Mouse (Mus musculus) telencephalon, adult 2 months (tissue): ENCODE measurements around the gene Usp32.

Experiments
- DNase-seq: peaks from one replicate; pipeline ENCODE4 v3.0.0-alpha.2; 2011; ENCODE audit warnings: low read depth, low spot score

Usp32 gene

DNA sequence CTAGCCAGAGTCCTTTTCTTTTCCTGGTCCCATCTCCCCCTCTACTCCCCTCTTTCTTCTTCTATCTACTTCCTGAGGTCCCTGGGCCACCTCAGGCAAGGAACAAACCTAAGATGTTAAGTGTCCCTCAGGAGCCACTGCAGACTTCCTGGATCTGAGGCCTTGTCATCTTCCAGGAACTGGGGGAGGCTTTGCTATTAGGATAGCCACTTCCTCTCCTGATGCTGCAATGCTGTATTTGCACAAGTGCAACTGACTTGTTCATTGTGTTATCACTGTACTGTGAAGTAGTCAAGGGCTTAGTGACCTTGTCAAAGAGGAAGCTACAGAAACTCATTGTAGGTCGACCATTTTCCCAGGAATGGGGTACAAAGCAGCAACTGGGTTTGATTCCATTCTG, 160.6 kb downstream of the Usp32 start:
- no peak for DNase-seq

DNA sequence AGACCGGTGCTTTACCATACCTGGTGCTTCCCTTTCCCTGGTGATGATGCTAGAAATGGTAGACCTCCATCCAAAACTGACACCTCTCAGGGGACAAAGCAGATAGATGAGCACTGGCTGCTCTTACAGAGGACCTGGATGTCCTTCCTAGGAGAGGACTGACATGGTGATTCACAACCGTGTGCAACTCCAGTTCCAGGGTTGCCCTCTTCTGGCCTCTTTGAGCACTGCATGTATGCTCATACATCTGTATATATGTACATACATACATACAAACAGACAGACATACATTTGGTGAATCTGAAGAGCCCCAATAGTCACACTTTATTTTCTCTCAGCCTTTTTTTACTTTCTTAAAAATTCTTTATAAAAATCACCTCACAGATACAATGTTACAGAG, 161.8 kb downstream of the Usp32 start:
- no peak for DNase-seq

DNA sequence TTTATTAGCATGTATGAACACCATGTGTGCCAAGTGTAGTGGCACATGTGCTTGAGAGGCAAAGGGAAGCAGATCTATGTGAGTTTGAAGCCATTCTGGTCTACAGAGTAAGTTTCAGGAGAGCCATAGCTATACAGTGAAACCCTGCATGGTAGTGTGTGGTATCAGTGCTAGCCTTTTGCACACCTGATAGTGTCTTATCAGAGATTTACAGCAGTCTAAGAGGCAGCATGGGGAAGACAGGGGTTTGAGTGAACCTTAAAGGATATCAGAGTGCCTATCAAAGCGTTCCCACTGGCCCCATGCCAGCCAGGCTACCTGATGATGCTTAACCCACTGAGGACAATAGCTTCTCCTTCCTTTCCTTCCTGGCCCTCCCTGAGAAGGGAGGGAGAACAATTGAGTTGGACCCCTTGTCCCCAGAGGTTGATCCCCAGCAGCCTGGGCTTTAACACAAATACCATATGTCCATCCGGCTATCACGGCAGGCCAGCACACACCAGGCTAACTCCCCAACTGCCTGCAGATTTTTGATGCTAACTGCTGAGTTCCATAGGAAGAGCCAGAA, 162.5 kb downstream of the Usp32 start:
- DNase-seq, result no peak

DNA sequence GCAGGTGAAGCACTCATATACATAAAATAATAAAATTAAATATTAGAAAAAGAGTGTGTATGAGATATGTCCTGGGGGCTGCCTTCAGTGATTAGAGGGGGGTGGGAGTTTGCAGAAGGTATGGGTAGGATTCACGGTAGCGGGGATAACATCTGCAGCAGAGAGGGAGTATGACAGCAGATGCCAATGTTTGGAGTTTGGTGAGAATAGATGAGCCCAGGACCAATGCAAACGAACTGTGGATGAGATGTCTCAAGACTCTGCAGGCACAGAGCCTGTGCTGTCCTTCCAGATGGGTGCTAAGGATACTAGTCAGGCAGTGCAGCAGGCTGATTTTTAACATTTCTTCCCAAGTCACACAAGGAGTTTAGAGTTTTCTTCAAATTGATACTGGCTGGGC, 163.3 kb downstream of the Usp32 start:
- no peak for DNase-seq

DNA sequence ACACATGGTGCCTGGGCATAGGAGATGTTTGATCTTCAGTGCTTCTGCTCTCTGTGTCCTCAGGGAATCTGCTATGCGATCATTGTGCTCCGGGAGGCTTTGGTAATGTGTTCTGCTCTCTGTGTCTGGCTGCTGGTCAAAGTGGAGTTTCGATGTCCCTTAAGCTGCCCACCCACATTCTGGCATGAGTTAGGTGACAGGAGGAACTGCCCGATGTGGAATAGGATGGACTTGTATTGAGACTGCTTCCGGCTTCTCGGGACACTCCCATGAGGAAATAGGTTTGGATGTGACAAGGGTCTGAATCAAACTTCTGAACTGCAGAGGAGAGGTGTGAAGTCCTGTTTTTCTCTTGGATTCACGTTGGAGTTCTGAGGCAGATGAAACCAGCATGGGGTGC, 165.4 kb downstream of the Usp32 start:
- DNase-seq, result no peak

DNA sequence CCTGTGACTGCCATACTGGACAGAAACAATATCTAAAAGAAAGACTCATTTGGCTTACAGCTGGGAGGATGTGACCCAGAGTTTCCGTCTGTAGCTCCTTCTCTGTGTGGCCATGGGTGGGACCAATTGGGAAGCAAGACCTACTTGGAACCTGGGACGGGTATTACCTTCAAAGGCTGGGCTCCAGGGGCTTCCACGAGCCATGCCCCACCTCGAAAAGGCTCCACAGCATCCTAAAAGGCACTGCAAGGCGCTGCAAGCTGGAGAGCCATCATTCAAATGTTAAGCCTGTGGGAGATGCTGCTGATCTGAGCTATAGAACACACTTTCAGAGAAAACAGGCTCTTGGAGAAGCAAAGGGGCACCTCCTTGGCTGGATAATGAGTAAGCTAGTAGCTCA, 166.3 kb downstream of the Usp32 start:
- DNase-seq, result no peak

DNA sequence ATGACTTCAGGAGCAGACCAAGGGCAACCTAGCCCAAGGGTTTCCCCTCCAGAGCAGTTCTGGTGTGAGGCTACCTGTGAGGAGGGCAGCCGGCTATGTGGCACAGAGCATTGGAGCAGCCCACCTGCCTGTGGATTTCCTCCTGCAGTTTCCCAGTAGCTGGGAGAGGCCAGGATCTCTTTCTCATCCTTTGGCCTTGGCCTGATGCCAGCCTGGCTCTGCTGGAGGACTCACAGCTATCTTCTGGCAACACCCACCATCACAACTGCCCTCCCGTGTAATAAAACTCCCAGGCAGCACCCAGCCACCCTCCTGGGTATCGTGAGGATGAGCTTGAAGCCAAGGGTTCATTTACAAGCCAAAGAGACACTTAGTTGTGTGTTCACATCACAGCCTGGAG, 167.9 kb downstream of the Usp32 start:
- no peak for DNase-seq

DNA sequence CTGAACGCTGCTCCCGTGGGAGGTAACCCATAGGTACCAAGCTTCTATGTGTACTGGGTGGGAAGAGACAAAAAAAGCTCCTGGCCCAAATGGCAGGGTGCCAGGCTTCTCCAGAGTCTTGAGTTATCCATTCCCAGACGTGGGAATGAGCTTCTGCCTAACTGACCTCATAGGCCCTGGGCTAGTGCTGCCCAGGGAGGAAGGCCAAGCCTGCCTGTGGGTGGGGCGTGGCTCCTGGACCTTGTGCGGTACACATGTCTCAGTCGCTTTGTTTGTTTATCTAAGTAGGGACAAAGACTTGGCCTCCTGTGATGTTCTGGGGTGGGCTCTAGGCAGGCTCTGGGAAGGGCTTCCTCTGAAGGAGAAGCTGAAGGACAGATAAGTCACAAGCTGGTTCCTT, 171.2 kb downstream of the Usp32 start:
- DNase-seq, result no peak

DNA sequence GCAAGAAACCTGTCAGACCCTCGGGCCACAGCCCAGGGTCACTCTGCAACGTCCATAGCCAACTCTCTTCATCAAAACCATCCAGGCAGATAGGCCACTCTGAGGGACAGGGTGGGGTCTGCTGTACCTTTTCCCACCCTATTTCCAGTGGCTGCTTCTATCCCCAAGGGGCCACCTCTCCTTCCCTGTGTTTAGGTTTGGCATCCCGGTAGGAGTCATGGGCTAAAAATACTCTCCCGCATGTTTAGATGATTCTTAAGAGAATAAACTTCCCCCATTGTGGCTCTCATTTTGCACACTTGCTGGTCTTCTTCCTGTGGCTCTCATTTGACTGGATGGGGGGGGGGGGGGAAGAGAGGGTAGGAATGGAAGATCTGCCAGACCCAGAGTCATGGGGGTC, 171.7 kb downstream of the Usp32 start:
- DNase-seq, result no peak

DNA sequence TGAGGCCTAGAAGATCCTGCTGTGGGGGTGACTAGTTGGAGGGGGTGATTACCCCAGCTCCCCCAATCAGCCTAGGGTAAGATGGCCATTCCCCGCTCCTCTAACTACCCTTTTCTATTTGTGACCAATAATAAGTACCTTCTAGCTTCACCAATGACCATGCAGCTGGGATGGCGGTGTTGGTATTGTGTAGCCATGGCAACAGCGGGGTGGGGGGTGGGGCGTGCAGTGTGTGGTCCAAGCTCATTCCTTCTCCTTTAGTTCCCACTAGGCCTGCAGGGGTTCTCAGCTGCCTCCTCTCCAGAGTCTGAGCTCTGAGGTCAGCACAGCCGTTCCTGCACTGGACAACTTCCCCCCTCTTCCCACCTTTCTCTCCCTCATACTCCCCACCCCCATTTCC, 172.8 kb downstream of the Usp32 start:
- DNase-seq, result no peak

DNA sequence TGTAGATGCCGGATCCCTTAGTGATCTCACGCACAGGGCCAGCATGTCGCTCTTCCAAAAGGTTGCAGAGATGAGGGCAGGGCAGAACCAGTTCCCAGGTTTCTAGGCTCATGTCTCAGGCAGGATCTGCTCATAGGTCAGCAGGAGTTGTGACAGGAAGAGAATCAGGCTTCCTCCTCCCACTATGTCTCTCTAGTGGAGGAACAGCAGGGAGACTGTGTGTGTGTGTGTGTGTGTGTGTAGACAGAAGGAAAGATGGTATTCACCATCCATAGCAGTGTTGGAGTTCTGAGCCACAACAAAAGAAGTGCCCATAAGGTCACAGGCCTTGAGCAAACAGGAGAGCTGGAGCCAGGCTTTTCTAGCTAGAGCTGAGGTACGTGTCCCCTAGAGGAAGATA, 173.3 kb downstream of the Usp32 start:
- DNase-seq, result no peak

DNA sequence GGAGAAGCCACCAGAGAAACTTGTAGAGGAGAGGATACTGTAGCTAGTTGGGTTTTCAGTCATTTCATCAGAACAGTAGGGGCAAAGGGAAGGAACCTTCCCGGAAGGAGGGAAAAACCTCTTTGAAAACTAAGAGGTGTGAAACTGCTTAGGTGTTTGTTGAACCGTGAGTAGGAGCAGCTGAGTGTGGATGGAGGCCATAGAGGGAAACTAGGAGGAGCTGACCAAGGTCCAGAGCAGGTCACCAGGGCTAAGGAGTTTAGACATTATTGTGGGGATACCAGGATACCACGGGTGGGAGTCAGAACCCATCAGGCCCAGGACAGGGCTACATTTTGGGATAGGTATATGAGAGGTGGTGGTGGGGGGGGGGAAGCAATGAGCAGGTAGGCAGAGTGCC, 176.4 kb downstream of the Usp32 start:
- no peak for DNase-seq

DNA sequence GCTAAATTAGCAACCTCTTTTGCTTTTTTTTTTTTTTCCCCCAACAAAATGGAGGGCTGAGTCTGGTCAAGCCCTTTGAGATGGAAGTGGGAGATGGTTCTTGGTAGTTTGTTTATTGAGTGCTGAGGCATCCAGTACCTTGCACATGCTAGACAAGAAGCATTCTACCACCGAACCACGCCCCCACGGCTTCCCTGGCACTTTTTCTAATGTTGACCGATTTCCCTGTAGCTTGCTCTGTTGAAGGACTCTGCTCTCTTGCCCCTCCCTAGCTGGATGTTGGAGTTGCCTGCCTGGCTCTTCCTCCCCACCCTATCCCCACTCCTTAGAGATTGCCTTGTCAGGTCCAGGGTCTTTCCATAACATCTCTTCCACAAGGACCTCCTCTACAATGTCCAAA, 177.4 kb downstream of the Usp32 start:
- DNase-seq, result no peak

DNA sequence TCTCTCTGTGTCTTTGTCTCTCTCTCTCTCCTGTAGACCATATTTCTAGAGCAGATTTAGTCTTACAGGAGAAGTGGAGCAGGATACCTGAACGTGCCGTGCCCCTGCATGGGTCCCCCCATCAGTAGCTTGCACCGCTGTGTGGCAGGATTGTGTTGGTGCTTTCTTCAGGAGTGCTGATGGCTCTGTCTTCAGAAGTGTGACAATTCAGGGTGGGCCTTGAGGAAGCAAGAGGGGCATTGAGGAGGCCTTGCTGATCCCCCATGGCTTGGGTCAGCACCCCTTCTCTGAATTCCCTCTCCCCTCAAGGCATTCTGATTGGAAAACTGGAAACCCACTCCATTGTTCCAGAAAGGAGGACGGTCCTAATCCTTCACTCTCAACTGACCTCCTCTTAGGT, 178.4 kb downstream of the Usp32 start:
- no peak for DNase-seq

DNA sequence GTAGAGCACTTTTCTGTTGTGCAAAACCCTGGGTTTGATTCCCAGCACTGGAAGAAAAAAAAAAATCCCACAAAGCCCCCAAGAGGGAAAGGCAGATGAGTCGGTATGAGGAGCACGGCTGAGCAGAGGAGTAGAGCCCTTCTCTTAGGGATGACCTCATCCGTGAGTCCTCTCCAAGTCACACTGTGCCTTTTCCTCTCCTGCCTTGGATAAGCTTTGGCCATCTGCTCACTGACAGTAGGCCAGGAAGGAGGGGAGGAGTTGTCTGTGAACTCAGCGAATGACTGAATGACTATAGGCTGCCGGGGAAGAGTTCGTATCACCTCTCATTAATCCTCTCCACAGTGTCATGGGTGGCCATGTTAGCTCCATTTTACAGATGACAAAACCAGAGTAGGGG, 179.2 kb downstream of the Usp32 start:
- DNase-seq, result no peak

DNA sequence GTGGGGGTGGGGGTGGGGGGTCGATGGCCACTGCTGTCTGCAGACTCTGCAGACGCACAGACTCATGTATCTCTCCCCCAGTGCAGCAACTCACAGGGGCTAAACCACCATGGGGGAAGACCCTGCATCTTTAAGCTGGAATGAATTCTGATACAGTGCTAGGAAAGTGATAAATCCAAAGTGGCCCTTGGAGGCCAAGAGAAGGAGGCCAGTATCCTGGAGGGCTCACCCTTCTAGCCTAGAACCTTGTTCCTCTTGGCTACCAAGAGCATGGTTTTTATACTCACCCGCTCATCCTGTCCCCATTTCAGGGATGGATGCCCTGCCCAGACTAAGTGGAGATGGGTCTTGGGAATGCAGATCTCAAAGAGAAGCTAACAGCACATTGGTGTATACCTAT, 179.7 kb downstream of the Usp32 start:
- no peak for DNase-seq

DNA sequence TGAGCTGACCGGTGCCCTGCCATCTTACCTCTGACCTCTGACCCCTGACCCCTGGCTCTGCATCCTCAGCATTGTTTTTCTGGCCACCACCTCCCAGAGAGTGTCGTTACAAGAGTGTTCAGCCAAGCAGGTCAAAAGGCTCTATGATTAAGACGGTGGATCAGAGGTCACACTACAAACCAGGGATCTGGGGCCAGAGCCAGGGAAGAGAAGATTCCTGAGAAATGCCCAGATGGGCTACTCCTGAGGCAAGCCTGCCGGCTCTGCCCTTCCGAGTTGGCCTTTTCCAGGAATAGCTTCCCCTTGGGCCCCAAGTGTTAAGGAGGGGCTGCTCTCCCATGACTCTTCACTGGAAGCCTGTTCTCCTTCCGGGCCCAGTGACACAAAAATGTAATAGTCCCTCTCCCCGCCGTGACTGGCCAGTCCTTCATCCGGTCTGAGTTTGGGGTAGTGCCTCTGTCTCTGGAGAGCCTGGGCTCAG, 180.2 kb downstream of the Usp32 start:
- no peak for DNase-seq

DNA sequence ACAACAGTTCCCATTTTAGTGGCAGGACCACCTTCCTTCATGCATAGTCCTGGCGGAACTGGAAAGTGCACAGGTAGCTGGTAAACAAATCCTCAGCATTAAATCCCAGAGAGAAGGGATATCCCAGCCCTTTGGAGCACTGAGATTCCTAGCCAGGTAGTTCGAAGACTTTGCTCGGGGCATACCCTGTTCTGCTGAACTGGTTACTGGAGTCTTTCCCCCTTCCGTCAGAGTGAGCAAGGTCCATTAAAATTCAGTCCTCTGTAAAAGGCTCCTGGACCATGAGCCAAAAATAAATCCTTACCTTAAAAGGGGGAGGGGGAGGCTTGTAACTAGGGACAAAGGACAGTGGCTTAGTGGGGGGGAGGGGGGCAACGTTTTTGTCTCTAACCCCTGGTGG, 180.8 kb downstream of the Usp32 start:
- DNase-seq, result no peak

DNA sequence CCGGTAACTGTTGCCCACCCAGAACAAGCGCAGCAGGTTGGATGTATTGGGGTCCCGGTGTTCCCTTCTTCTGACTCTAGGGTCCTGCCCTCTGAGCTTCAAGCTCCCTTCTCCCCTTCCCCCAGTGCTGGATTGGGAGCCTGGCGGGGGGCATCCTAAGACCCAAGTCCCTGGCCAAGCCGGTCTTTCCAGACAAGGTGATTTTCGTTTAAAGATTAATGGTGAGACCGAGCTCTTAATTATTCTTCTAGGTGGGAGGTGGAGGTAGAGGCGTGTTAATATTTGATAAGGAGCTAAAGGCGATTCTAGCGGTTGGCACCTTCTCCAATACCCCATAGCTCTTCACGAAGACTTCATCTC, 181.7 kb downstream of the Usp32 start:
- DNase-seq, result no peak

DNA sequence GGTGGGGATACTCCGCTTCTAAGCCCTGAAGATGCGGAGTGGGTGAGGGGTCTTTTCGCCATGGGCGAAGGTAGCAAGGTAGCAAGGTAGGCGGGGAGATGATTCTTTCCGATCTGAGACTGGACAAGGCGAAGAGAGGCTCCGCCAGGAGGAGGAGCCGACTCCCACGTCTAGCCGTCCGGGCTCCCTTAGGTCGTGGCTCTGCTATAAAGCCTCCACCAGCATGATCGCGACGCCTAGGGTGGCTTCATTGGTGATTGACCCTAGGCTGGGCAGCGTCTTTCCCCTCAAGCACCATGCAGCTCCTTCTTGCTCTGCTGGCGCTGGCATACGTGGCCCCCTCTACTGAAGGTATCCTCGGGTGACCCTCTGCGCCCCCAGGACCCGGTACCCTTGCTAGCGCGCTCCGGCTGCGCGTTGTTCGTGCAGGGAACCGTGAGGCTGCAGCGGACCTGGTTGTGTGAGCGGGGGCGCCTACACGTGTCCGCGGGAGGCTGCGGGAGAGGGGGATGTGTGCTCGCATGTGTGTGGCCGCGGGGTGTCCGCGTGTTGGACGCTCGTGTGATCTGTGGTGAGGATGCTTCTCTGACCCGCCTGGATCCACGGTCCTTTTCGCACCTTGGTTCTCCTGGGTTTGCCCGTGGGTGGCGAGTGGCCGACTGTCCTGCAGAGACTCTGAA, 182.2 kb downstream of the Usp32 start, which contains the start of gene Car4:
Gene Car4, plus strand, starts transcription at position 196 of the 680 bp plus-strand sequence.
- DNase-seq, result no peak

DNA sequence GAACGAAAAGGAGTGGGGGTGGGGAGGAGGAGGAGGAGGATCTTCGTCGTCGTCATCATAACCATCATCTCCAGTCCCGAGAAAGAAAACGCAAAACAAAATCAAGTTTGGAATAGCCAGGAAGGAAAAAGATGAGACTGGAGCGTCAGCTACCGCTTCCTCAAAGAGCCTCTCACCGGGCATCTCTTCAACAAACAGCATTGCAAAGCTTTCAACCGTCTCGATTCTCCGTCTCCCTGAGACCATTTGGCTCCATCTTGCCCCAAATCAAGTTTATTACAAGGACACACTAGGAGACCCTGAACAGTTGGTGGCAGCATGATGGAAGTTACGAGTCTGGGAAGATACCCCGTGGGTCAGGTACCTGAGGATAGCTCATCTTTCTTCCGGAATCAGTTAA, 182.8 kb downstream of the Usp32 start:
- no peak for DNase-seq

DNA sequence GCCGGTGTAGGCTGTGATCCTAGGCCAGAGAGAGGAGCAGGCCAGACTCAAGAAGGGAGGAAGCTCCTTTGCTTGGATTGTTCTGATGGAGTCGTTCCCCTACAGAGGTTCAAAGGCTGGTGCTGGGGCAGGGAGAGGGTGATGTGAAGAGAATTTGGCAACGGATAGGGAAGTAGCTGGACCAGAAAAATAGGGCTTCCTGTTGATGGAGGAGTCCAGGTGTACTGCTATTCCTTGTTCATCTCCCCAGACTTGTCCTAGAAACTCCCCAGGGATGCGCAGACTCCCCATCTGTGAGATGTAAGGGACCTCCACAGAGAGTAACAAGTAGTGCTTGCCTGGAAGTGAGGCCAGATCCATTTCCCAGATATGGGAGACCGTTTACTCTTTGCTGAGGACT, 183.6 kb downstream of the Usp32 start:
- no peak for DNase-seq

DNA sequence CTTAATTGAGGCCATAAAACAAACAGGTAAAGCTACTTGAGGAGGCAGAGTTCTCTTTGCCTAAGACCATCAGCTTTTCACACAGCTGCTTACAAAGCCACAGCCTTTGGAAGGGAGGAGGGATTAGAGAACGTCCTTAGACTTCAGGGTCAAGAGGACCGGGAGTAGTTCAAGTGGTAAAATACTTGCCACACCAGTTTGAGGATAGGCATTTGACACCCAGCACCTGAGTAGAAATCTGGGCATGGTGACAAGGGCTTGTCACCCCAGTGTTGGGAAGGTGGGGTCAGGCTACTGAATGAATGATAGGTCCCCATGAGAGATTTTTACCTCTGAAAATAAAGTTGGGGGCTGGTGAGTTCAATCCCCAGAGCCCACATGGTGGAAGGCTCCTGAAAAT, 187.3 kb downstream of the Usp32 start:
- DNase-seq, result no peak

DNA sequence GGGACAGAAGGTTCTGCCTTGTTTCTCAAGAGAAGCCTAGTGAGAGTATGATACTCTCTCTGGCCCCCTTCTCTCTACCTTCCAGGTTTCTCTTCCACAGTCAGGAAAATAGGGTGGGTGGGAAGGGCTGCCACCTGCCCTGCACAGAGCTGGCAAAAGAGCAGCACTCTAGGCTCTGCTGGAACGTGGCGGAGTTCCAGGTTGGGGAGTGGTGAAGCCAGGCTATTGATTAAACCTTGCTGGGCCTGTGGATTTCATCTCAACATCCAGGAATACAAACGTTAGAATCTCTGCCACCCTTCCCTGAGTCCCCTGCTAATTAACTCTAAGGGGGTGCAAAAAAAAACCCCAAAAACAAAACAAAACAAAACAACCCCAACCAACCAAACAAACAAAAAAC, 191.4 kb downstream of the Usp32 start:
- no peak for DNase-seq
